Mouse (Mus musculus): Measurements from ENCODE around the gene Zfp444.

GRCm38 (mm10) chr7:6139295-6139694 lies 32.7 kb upstream of the Zfp444 start:
- no peak for TF ChIP-seq POLR2A (IDR thresholded peaks at IDR 0.05; ENCODE audit: insufficient read depth, low read depth, low read length)
- TF ChIP-seq EP300 (IDR thresholded peaks at IDR 0.05; ENCODE audit: insufficient read depth, low read depth, low read length): no peak
- no peak for TF ChIP-seq CTCF (IDR thresholded peaks at IDR 0.05)

All from heart, adult 2 months (tissue).